In the genomic region with DNA sequence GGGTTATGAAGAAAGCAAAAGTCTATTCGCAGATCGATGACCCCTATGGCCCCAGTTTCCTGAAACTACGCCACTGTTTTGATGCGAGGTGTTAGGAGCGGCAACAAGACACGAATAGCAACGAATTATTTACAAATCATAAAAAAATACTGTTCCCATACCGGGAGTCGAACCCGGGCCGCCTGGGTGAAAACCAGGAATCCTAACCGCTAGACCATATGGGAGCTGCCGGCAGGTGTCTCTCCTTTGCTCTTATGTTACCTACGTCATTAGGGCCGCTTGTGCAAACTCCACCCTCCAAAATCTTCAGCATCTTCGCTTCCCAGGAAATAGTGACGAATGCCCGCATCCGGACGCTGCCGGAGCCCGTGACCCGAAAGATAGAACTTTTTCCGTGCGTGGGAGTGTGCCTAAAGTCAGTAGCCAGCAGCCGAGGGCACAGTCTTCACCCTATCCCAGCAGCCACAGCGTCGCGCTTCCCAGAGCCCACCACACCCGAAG, we compare ENCODE assay signal across 8 mouse cellular contexts. TPM values are rescaled to one million over a fixed set of nuclear protein-coding genes. Genes with fewer than 3 reads are reported as not detected.
DNase-seq lines count a peak whose midpoint lies in the region; ATAC-seq lines count a peak whose summit lies in the region.

No protein-coding gene starts in this region.

- under 1% methylated on average over 30 of the region's 30 CpGs for WGBS in heart, embryonic 14.5 days
- WGBS in liver, embryonic 12.5 days (ENCODE audit: insufficient replicate concordance): under 1% methylated on average over 30 of the region's 30 CpGs

- H3K9ac ChIP-seq in heart, embryonic 14.5 days (ENCODE audit: low read length): peak overlapping the region; percentile 80
- peak overlapping the region; percentile 67 for H3K9ac ChIP-seq in liver, embryonic 12.5 days

- H3K27ac ChIP-seq in heart, embryonic 14.5 days (replicated peaks in 1 of 2; ENCODE audit: control insufficient read depth in 1 of 2, insufficient read depth in 1 of 2, low read depth in 2 of 2, low read length in 2 of 2): peak overlapping the region; percentile 87 to 93
- H3K27ac ChIP-seq in liver, embryonic 12.5 days: peak overlapping the region; percentile 57

- peaks cover 8 to 13% of the 10 kb centered on the region in 2 experiments for H3K4me1 ChIP-seq in heart, embryonic 14.5 days (ENCODE audit: control insufficient read depth in 2 of 2, insufficient read depth in 2 of 2, low read length in 2 of 2)
- peaks cover 37% of the 10 kb centered on the region for H3K4me1 ChIP-seq in liver, embryonic 12.5 days

- ATAC-seq in CD4-positive, CD25-positive, alpha-beta regulatory T cell, adult 4 months: peak; percentile 18
- no peak for ATAC-seq in heart, embryonic 14.5 days (ENCODE audit: insufficient number of reproducible peaks, insufficient read depth, low FRiP score, low read depth)
- peak; percentile 19; the same call in 1 of the 2 replicates for ATAC-seq in liver, embryonic 12.5 days

- peaks cover 23% of the 10 kb centered on the region for H3K36me3 ChIP-seq in heart, embryonic 14.5 days (ENCODE audit: control insufficient read depth, insufficient read depth, low read length)
- H3K36me3 ChIP-seq in liver, embryonic 12.5 days: peaks cover 28% of the 10 kb centered on the region
- no peaks in the 10 kb centered on the region; the same call in 1 of the 2 replicates for H3K36me3 ChIP-seq in splenic B cell, adult 2 months (ENCODE audit: control insufficient read depth, insufficient read depth, low read length, poor library complexity, severe bottlenecking)

- peak overlapping the region; percentile 68 for H3K4me2 ChIP-seq in heart, embryonic 14.5 days (ENCODE audit: low read length)
- H3K4me2 ChIP-seq in liver, embryonic 12.5 days: peak overlapping the region; percentile 74

- peak overlapping the region; percentile 70 to 97 for H3K4me3 ChIP-seq in heart, embryonic 14.5 days (ENCODE audit: control insufficient read depth in 1 of 2, insufficient read depth in 1 of 2, low read depth in 1 of 2, low read length in 2 of 2)
- peak overlapping the region; percentile 72 for H3K4me3 ChIP-seq in liver, embryonic 12.5 days

- peak; percentile 80 for DNase-seq in c-Kit-negative CD71-positive TER-119-positive erythroid progenitor cells, embryonic 14.5 days (ENCODE audit: low read depth, low spot score)
- DNase-seq in fibroblast of lung, adult 2 months (ENCODE audit: low read depth): peak; percentile 74
- peak; percentile 92 for DNase-seq in kidney, postnatal 14 days
- DNase-seq in naive thymus-derived CD4-positive, alpha-beta T cell, adult 2 months (ENCODE audit: low read depth): peak; percentile 95
- DNase-seq in splenic B cell, adult 2 months (ENCODE audit: low read depth, low spot score): peak; percentile 95

- H3K9me3 ChIP-seq in heart, embryonic 14.5 days (ENCODE audit: control insufficient read depth, low read length): peaks cover 23% of the 10 kb centered on the region
- H3K9me3 ChIP-seq in liver, embryonic 12.5 days (replicated peaks): peaks cover 28% of the 10 kb centered on the region

- no peaks in the 10 kb centered on the region for H3K27me3 ChIP-seq in heart, embryonic 14.5 days (ENCODE audit: control insufficient read depth, insufficient read depth, low read length)
- no peaks in the 10 kb centered on the region for H3K27me3 ChIP-seq in liver, embryonic 12.5 days (replicated peaks)
- no peaks in the 10 kb centered on the region for H3K27me3 ChIP-seq in splenic B cell, adult 2 months (ENCODE audit: control insufficient read depth, insufficient read depth, low read length, poor library complexity, severe bottlenecking)

RNA-seq across cellular contexts. Expression of a gene that starts 4.8 kb away (rescaled TPM):
- 10 to 100 TPM; 37.2 to 56.6 TPM for polyA plus RNA-seq in CD4-positive, CD25-positive, alpha-beta regulatory T cell, adult 4 months (2017; shearing (Covaris generic))
- 42.6 and 46.3 TPM in 2 replicates for polyA plus RNA-seq in heart, embryonic 14.5 days (2014; fragmentation: Nextera tagmentation; extraction: Ambion mirVana)
- 34.3 and 35.1 TPM in 2 replicates for polyA plus RNA-seq in liver, embryonic 12.5 days (2016; fragmentation: Nextera tagmentation; extraction: Ambion mirVana)

RNA-seq across cellular contexts. Expression of a gene that starts 4.9 kb away (rescaled TPM):
- 100 to 1,000 TPM; 140 to 143 TPM for polyA plus RNA-seq in CD4-positive, CD25-positive, alpha-beta regulatory T cell, adult 4 months (2017; shearing (Covaris generic))
- polyA plus RNA-seq in heart, embryonic 14.5 days (2014; fragmentation: Nextera tagmentation; extraction: Ambion mirVana): 59.0 and 66.7 TPM in 2 replicates
- 96.4 and 100 TPM in 2 replicates for polyA plus RNA-seq in liver, embryonic 12.5 days (2016; fragmentation: Nextera tagmentation; extraction: Ambion mirVana)

RNA-seq across cellular contexts. Expression of a gene that starts 24.9 kb away (rescaled TPM):
- polyA plus RNA-seq in CD4-positive, CD25-positive, alpha-beta regulatory T cell, adult 4 months (2017; shearing (Covaris generic)): 100 to 1,000 TPM; 127 to 195 TPM
- polyA plus RNA-seq in heart, embryonic 14.5 days (2014; fragmentation: Nextera tagmentation; extraction: Ambion mirVana): 16.2 and 16.3 TPM in 2 replicates
- 18.6 and 19.1 TPM in 2 replicates for polyA plus RNA-seq in liver, embryonic 12.5 days (2016; fragmentation: Nextera tagmentation; extraction: Ambion mirVana)
